In genomic region chr9:75409031-75409851, GRCm38 (mm10) we compare ENCODE assay signal across 8 mouse cellular contexts. TPM values are rescaled to one million over a fixed set of nuclear protein-coding genes. Genes with fewer than 3 reads are reported as not detected.
DNase-seq lines count a peak whose midpoint lies in the region; ATAC-seq lines count a peak whose summit lies in the region.

No protein-coding gene starts in this region.

- peak overlapping the region; percentile 94 for H3K9ac ChIP-seq in hindbrain, embryonic 13.5 days

- WGBS in hindbrain, embryonic 13.5 days: under 1% methylated on average over 54 of the region's 90 CpGs

- peak overlapping the region; percentile 99 for H3K27ac ChIP-seq in hindbrain, embryonic 13.5 days

- peak overlapping the region; percentile 72 for H3K4me2 ChIP-seq in hindbrain, embryonic 13.5 days

- H3K4me3 ChIP-seq in hindbrain, embryonic 13.5 days: peak overlapping the region; percentile 92

- ATAC-seq in hindbrain, embryonic 13.5 days (ENCODE audit: low FRiP score): peak; percentile 90

- DNase-seq in T-cell, adult 2 months (ENCODE audit: low spot score): peak; percentile 52
- DNase-seq in cerebellum, postnatal 4 days (ENCODE audit: low spot score in 2 of 2): peak; percentile 31 to 73
- DNase-seq in frontal cortex, postnatal 25 days (ENCODE audit: low spot score in 2 of 2): peak; percentile 26 to 44
- DNase-seq in left cerebral cortex, adult 18-20 months (ENCODE audit: low spot score in 2 of 2): peak; percentile 32 to 47
- peak; percentile 83 to 85 for DNase-seq in lung, postnatal 4 days
- peak; percentile 69 for DNase-seq in retina, postnatal 1 day
- peak; percentile 73 for DNase-seq in thymus, postnatal 4 days

- no peaks in the 10 kb centered on the region for H3K9me3 ChIP-seq in hindbrain, embryonic 13.5 days

- H3K27me3 ChIP-seq in hindbrain, embryonic 13.5 days: no peaks in the 10 kb centered on the region

- no peaks in the 10 kb centered on the region for H3K36me3 ChIP-seq in hindbrain, embryonic 13.5 days

- peaks cover 41% of the 10 kb centered on the region for H3K4me1 ChIP-seq in hindbrain, embryonic 13.5 days (replicated peaks)

RNA-seq across cellular contexts. Expression of gene Mapk6, which starts 0.6 kb away (rescaled TPM):
- polyA plus RNA-seq in hindbrain, embryonic 13.5 days (2015; fragmentation: Nextera tagmentation; extraction: Ambion mirVana): 178 and 184 TPM in 2 replicates
- 10 to 100 TPM; 58.7 to 70.7 TPM for total RNA-seq in left cerebral cortex, adult 18-20 months (2021)

RNA-seq across cellular contexts. Expression of gene Leo1, which starts 32.1 kb away (rescaled TPM):
- polyA plus RNA-seq in hindbrain, embryonic 13.5 days (2015; fragmentation: Nextera tagmentation; extraction: Ambion mirVana): 43.3 and 44.5 TPM in 2 replicates
- total RNA-seq in left cerebral cortex, adult 18-20 months (2021): 10 to 100 TPM; 28.8 to 32.0 TPM

Comparison
In these comparisons a context has a peak if more than half of its experiments do, and no peak if none do; other contexts are left out.
1. Peak in every context shown above with its lines: DNase-seq, ATAC-seq, H3K4me3 ChIP-seq and H3K27ac ChIP-seq.